Comparison of ENCODE assay signal across 17 mouse cellular contexts in genomic region chr16:35305226-35305625, GRCm38 (mm10).
"Had no signal": no experiment of that assay in that cellular context is flagged by ENCODE, and none has a peak within 500 bp of the region (broad histone marks: within the 10 kb centered on the region; RNA-seq: fewer than 3 reads in every experiment).

No protein-coding gene starts in this region.

- H3K4me3 ChIP-seq: lung, embryonic 15.5 days; megakaryocyte, embryonic 14.5 days; midbrain, embryonic 13.5 days; midbrain, embryonic 15.5 days; neural tube, embryonic 12.5 days; stomach, embryonic 15.5 days had no signal

- H3K4me1 ChIP-seq: midbrain, embryonic 13.5 days; midbrain, embryonic 15.5 days; neural tube, embryonic 12.5 days; stomach, embryonic 15.5 days had no signal

- H3K27ac ChIP-seq: lung, embryonic 15.5 days; macrophage; midbrain, embryonic 13.5 days; midbrain, embryonic 15.5 days; neural tube, embryonic 12.5 days; stomach, embryonic 15.5 days; stomach, postnatal 0 days had no signal

- H3K36me3 ChIP-seq: lung, embryonic 15.5 days; stomach, embryonic 15.5 days had no signal

- DNase-seq: lung, adult 2 months; lung, postnatal 14 days; lung, postnatal 36 days; right cerebral cortex, postnatal 14 days; thymus, adult 2 months; thymus, postnatal 25 days; thymus, postnatal 4 days had no signal

- H3K27me3 ChIP-seq: lung, embryonic 15.5 days; megakaryocyte, embryonic 14.5 days; midbrain, embryonic 13.5 days; midbrain, embryonic 15.5 days; neural tube, embryonic 12.5 days; stomach, embryonic 15.5 days had no signal

- H3K4me2 ChIP-seq: lung, embryonic 15.5 days; midbrain, embryonic 11.5 days; midbrain, embryonic 13.5 days; midbrain, embryonic 15.5 days; neural tube, embryonic 12.5 days; stomach, embryonic 15.5 days had no signal

- H3K9ac ChIP-seq: lung, embryonic 15.5 days; midbrain, embryonic 13.5 days; midbrain, embryonic 15.5 days; neural tube, embryonic 12.5 days; stomach, embryonic 15.5 days had no signal

- ATAC-seq: lung, postnatal 0 days; midbrain, embryonic 13.5 days; midbrain, embryonic 15.5 days had no signal

- H3K9me3 ChIP-seq: lung, embryonic 15.5 days; megakaryocyte, embryonic 14.5 days; midbrain, embryonic 13.5 days; midbrain, embryonic 15.5 days; neural tube, embryonic 12.5 days; stomach, embryonic 15.5 days had no signal
